Comparison of ENCODE assay signal across 20 mouse cellular contexts in genomic region chr14:76024641-76025040, GRCm38 (mm10). TPM values are rescaled to one million over a fixed set of nuclear protein-coding genes. Genes with fewer than 3 reads are reported as not detected.
A peak's percentile ranks its signal among the peaks of the same experiment; 100 is the strongest.
DNase-seq lines count a peak whose midpoint lies in the region; ATAC-seq and TF ChIP-seq lines count a peak whose summit lies in the region.
"Had no signal": no experiment of that assay in that cellular context is flagged by ENCODE, and none has a peak within 500 bp of the region (broad histone marks: within the 10 kb centered on the region; RNA-seq: fewer than 3 reads in every experiment).

No protein-coding gene starts in this region.

- H3K4me1 ChIP-seq in midbrain, embryonic 11.5 days (ENCODE audit: control insufficient read depth, insufficient read depth, low read length) = no peaks in the 10 kb centered on the region
- H3K4me1 ChIP-seq in midbrain, embryonic 15.5 days = peaks cover 13% of the 10 kb centered on the region
- H3K4me1 ChIP-seq in MEL (ENCODE audit: control insufficient read depth in 1 of 2, insufficient read depth in 2 of 2, low read length in 2 of 2) = no peaks in the 10 kb centered on the region
- peaks cover 7% of the 10 kb centered on the region; the same call in 1 of the 2 replicates for H3K4me1 ChIP-seq in forebrain, embryonic 14.5 days (ENCODE audit: control insufficient read depth, insufficient read depth, low read length)
- H3K4me1 ChIP-seq: embryonic facial prominence, embryonic 13.5 days; heart, embryonic 15.5 days had no signal

- no peak overlapping the region for H3K4me2 ChIP-seq in midbrain, embryonic 11.5 days
- H3K4me2 ChIP-seq in midbrain, embryonic 15.5 days = no peak overlapping the region
- no peak overlapping the region for H3K4me2 ChIP-seq in forebrain, embryonic 14.5 days (ENCODE audit: low read length)
- H3K4me2 ChIP-seq: embryonic facial prominence, embryonic 13.5 days; forebrain, embryonic 12.5 days; heart, embryonic 11.5 days; heart, embryonic 15.5 days; hindbrain, embryonic 15.5 days had no signal

- H3K79me2 ChIP-seq in MEL (ENCODE audit: control insufficient read depth, insufficient read depth, low read length, poor library complexity) = no peaks in the 10 kb centered on the region

- 89% methylated on average over 4 of the region's 4 CpGs for WGBS in midbrain, embryonic 11.5 days
- 87% methylated on average over 4 of the region's 4 CpGs for WGBS in midbrain, embryonic 15.5 days
- WGBS in forebrain, embryonic 14.5 days = 87% methylated on average over 4 of the region's 4 CpGs

- H3K27me3 ChIP-seq in midbrain, embryonic 11.5 days (ENCODE audit: control insufficient read depth, insufficient read depth, low read length) = no peaks in the 10 kb centered on the region
- H3K27me3 ChIP-seq in midbrain, embryonic 15.5 days (replicated peaks) = no peaks in the 10 kb centered on the region
- peaks cover 0 to 2% of the 10 kb centered on the region in 2 experiments; a peak in 2 of 4 replicates for H3K27me3 ChIP-seq in MEL (ENCODE audit: control insufficient read depth in 1 of 2, insufficient read depth in 2 of 2, low read length in 2 of 2)
- H3K27me3 ChIP-seq in forebrain, embryonic 14.5 days (replicated peaks; ENCODE audit: control insufficient read depth, insufficient read depth, low read length) = no peaks in the 10 kb centered on the region
- H3K27me3 ChIP-seq: embryonic facial prominence, embryonic 13.5 days; forebrain, embryonic 12.5 days; heart, embryonic 15.5 days; hindbrain, embryonic 15.5 days had no signal

- no peak for TF ChIP-seq POLR2A in MEL (IDR thresholded peaks at IDR 0.05; ENCODE audit: control insufficient read depth in 1 of 2, insufficient read depth in 1 of 2, low read depth in 1 of 2, low read length in 2 of 2, poor library complexity in 1 of 2)

- peak; percentile 61 for DNase-seq in midbrain, embryonic 11.5 days (ENCODE audit: low spot score, missing footprints)
- peak; percentile 21 for DNase-seq in MEL (ENCODE audit: low read depth, low spot score)
- peak; percentile 66 to 68 for DNase-seq in layer of hippocampus, adult 2 months (ENCODE audit: low spot score in 2 of 2)
- DNase-seq in layer of hippocampus, postnatal 14 days (ENCODE audit: low spot score in 2 of 2) = peak; percentile 29 to 75
- DNase-seq in MN1 (ENCODE audit: low spot score) = no peak
- no peak for DNase-seq in gastrocnemius, adult 8-10 months (ENCODE audit: low spot score in 2 of 2)
- no peak for DNase-seq in forebrain, embryonic 14.5 days (ENCODE audit: low spot score)
- DNase-seq: adrenal gland, postnatal 14 days; cerebellum, adult 18-20 months; cerebellum, adult 9-11 months; cerebellum, postnatal 36 days; gastrocnemius, postnatal 10 days; heart, adult 2 months; heart, postnatal 14 days had no signal

- H3K36me3 ChIP-seq in midbrain, embryonic 11.5 days (ENCODE audit: control insufficient read depth, insufficient read depth, low read length) = no peaks in the 10 kb centered on the region
- no peaks in the 10 kb centered on the region for H3K36me3 ChIP-seq in midbrain, embryonic 15.5 days (replicated peaks)
- H3K36me3 ChIP-seq in MEL (ENCODE audit: control insufficient read depth in 1 of 2, insufficient read depth in 2 of 2, low read length in 2 of 2) = no peaks in the 10 kb centered on the region
- H3K36me3 ChIP-seq in forebrain, embryonic 14.5 days (ENCODE audit: control insufficient read depth, insufficient read depth, low read length) = no peaks in the 10 kb centered on the region
- H3K36me3 ChIP-seq: embryonic facial prominence, embryonic 13.5 days; forebrain, embryonic 12.5 days; heart, embryonic 15.5 days; hindbrain, embryonic 15.5 days had no signal

- H3K27ac ChIP-seq in midbrain, embryonic 11.5 days (ENCODE audit: low read depth, low read length) = no peak overlapping the region
- no peak overlapping the region for H3K27ac ChIP-seq in midbrain, embryonic 15.5 days
- no peak overlapping the region for H3K27ac ChIP-seq in MEL (ENCODE audit: control insufficient read depth, low read depth, low read length)
- H3K27ac ChIP-seq in layer of hippocampus, adult 2 months = peak overlapping the region; percentile 87
- H3K27ac ChIP-seq in forebrain, embryonic 14.5 days (ENCODE audit: low read depth, low read length) = no peak overlapping the region
- H3K27ac ChIP-seq: embryonic facial prominence, embryonic 13.5 days; forebrain, embryonic 12.5 days; heart, adult 2 months; heart, embryonic 15.5 days; hindbrain, embryonic 15.5 days had no signal

- no peak for ATAC-seq in midbrain, embryonic 11.5 days (ENCODE audit: low FRiP score)
- no peak for ATAC-seq in midbrain, embryonic 15.5 days (replicated peaks)
- ATAC-seq in forebrain, embryonic 14.5 days = no peak

- TF ChIP-seq RAD21 in MEL (IDR thresholded peaks at IDR 0.05; ENCODE audit: low read depth, low read length) = no peak

- H3K9me3 ChIP-seq in midbrain, embryonic 11.5 days (ENCODE audit: control insufficient read depth, low read length) = no peaks in the 10 kb centered on the region
- no peaks in the 10 kb centered on the region for H3K9me3 ChIP-seq in midbrain, embryonic 15.5 days
- H3K9me3 ChIP-seq in MEL (replicated peaks; ENCODE audit: insufficient read depth, low read length) = no peaks in the 10 kb centered on the region
- 0 out of 2 replicates have a peak, but pooled peaks cover under 1% of the 10 kb centered on the region for H3K9me3 ChIP-seq in forebrain, embryonic 14.5 days (replicated peaks; ENCODE audit: control insufficient read depth, low read length)
- H3K9me3 ChIP-seq: forebrain, embryonic 12.5 days; heart, embryonic 15.5 days; hindbrain, embryonic 15.5 days had no signal

- TF ChIP-seq CTCF in MEL (IDR thresholded peaks at IDR 0.05 in 2 of 3, conservative IDR thresholded peaks at IDR 0.05 in 1 of 3; ENCODE audit: control insufficient read depth in 1 of 3, insufficient read depth in 1 of 3, low read depth in 2 of 3, low read length in 3 of 3, poor library complexity in 1 of 3, severe bottlenecking in 1 of 3) = no peak
- no peak for TF ChIP-seq CTCF in layer of hippocampus, adult 2 months (conservative IDR thresholded peaks at IDR 0.05)

- H3K4me3 ChIP-seq in midbrain, embryonic 11.5 days (ENCODE audit: low read depth, low read length) = no peak overlapping the region
- no peak overlapping the region for H3K4me3 ChIP-seq in midbrain, embryonic 15.5 days
- H3K4me3 ChIP-seq in MEL (ENCODE audit: control insufficient read depth in 1 of 2, insufficient read depth in 1 of 2, low read depth in 2 of 2, low read length in 2 of 2) = no peak overlapping the region
- H3K4me3 ChIP-seq in layer of hippocampus, adult 2 months = no peak overlapping the region
- no peak overlapping the region for H3K4me3 ChIP-seq in forebrain, embryonic 14.5 days (ENCODE audit: low read depth, low read length)
- H3K4me3 ChIP-seq: embryonic facial prominence, embryonic 13.5 days; forebrain, embryonic 12.5 days; heart, adult 2 months; heart, embryonic 15.5 days; hindbrain, embryonic 15.5 days had no signal

- no peak overlapping the region for H3K9ac ChIP-seq in midbrain, embryonic 11.5 days (ENCODE audit: low read length)
- no peak overlapping the region for H3K9ac ChIP-seq in midbrain, embryonic 15.5 days
- H3K9ac ChIP-seq in MEL (ENCODE audit: control insufficient read depth, low read depth, low read length, poor library complexity, severe bottlenecking) = no peak overlapping the region
- no peak overlapping the region for H3K9ac ChIP-seq in forebrain, embryonic 14.5 days (ENCODE audit: low read length)
- H3K9ac ChIP-seq: embryonic facial prominence, embryonic 13.5 days; forebrain, embryonic 12.5 days; heart, embryonic 15.5 days; hindbrain, embryonic 15.5 days had no signal

- TF ChIP-seq EP300 in MEL (IDR thresholded peaks at IDR 0.05; ENCODE audit: low read depth in 1 of 2, low read length in 2 of 2) = no peak

TF ChIP-seq in MEL, 35 proteins besides CTCF, POLR2A, EP300 and RAD21:
- peak; percentile 32; the same call in 1 of the 2 replicates for TF ChIP-seq USF1 (IDR thresholded peaks at IDR 0.05; ENCODE audit: low read depth, low read length)
- TF ChIP-seq MAFK (IDR thresholded peaks at IDR 0.05; ENCODE audit: borderline replicate concordance, low read depth, low read length) = no peak

RNA-seq across cellular contexts. Expression of gene Gtf2f2, which starts 14.0 kb away (rescaled TPM):
- 59.3 and 66.7 TPM in 2 replicates for polyA plus RNA-seq in midbrain, embryonic 11.5 days (2014; fragmentation: Nextera tagmentation; extraction: Ambion mirVana)
- polyA plus RNA-seq in midbrain, embryonic 15.5 days (2015; fragmentation: Nextera tagmentation; extraction: Ambion mirVana) = 34.4 and 35.0 TPM in 2 replicates
- total RNA-seq in MEL (2012; rRNA removed) = 59.9 and 71.2 TPM in 2 replicates
- polyA plus RNA-seq in MEL (2012; ENCODE audit: insufficient read depth in 1 of 2, insufficient read length in 2 of 2, low read depth in 1 of 2, low replicate concordance in 2 of 2, missing spikeins in 1 of 2) = 10 to 100 TPM in 1 of 2 experiments, not detected in 1; 57.6 TPM
- 10 to 100 TPM; 19.3 to 22.8 TPM for total RNA-seq in layer of hippocampus, adult 2 months (2021)
- total RNA-seq in layer of hippocampus, postnatal 14 days (2021) = 10 to 100 TPM; 21.1 to 22.5 TPM
- total RNA-seq in gastrocnemius, adult 8-10 months (2022) = 10 to 100 TPM; 11.2 to 13.4 (median 12.3) TPM
- polyA plus RNA-seq in forebrain, embryonic 14.5 days (2014; fragmentation: Nextera tagmentation; extraction: Ambion mirVana) = 58.2 and 58.3 TPM in 2 replicates

Comparison
In these comparisons a context has a peak if more than half of its experiments do, and no peak if none do; other contexts are left out.
1. DNase-seq: peak in midbrain, embryonic 11.5 days (single experiment), MEL (single experiment), layer of hippocampus, adult 2 months (2 of 2) and layer of hippocampus, postnatal 14 days (2 of 2); none in MN1 (single experiment), gastrocnemius, adult 8-10 months (0 of 2) and forebrain, embryonic 14.5 days (single experiment).